Mouse (Mus musculus) liver, postnatal 0 days (tissue): ENCODE data around the gene Trpc6. TPM values are rescaled to one million over a fixed set of nuclear protein-coding genes. Genes with fewer than 3 reads are reported as not detected.
A peak's percentile ranks its signal among the peaks of the same experiment; 100 is the strongest.

Experiments
- ATAC-seq: fragments of 200-750 bp; cut with Nextera tagmentation; 2 replicates; pipeline ENCODE4 v1.8.0; 2017; ENCODE audit warnings: mild to moderate bottlenecking, moderate library complexity
- DNase-seq: peaks from one replicate; pipeline ENCODE4 v3.0.0-alpha.2; 2016
- H3K27ac ChIP-seq: fragments of 300-500 bp; sonication (generic); 2 replicates; pipeline ENCODE4 v1.5.1; 2014; ENCODE audit warnings: antibody characterized with exemption, moderate library complexity, mild to moderate bottlenecking, low read depth
- H3K27me3 ChIP-seq: fragments of 300-500 bp; sonication (generic); 2 replicates; pipeline ENCODE4 v1.6.1; 2014; ENCODE audit warnings: low read length, control low read depth, mixed read lengths; ENCODE audit not compliant: insufficient read depth
- H3K36me3 ChIP-seq: fragments of 300-500 bp; sonication (generic); replicated peaks from 2 replicates; pipeline ENCODE4 v1.6.1; 2014; ENCODE audit warnings: mild to moderate bottlenecking, control low read depth, low read length, moderate library complexity, mixed read lengths; ENCODE audit not compliant: insufficient read depth
- H3K4me1 ChIP-seq: fragments of 300-500 bp; sonication (generic); 2 replicates; pipeline ENCODE4 v1.6.1; 2014; ENCODE audit warnings: antibody characterized with exemption, mild to moderate bottlenecking, control low read depth; ENCODE audit not compliant: insufficient read depth
- H3K4me2 ChIP-seq: fragments of 300-500 bp; sonication (generic); 2 replicates; pipeline ENCODE4 v1.6.1; 2014; ENCODE audit warnings: low read depth, mild to moderate bottlenecking, low read length, moderate library complexity, mixed read lengths
- H3K4me3 ChIP-seq: fragments of 300-500 bp; sonication (generic); 2 replicates; pipeline ENCODE4 v1.5.1; 2014; ENCODE audit warnings: low read depth, low read length
- H3K9ac ChIP-seq: fragments of 300-500 bp; sonication (generic); replicated peaks from 2 replicates; pipeline ENCODE4 v1.6.1; 2014; ENCODE audit warnings: mild to moderate bottlenecking, moderate library complexity
- H3K9me3 ChIP-seq: fragments of 300-500 bp; sonication (generic); 2 replicates; pipeline ENCODE4 v1.6.1; 2016; ENCODE audit warnings: mild to moderate bottlenecking, control low read depth, low read length, mixed read lengths
- CTCF ChIP-seq: sonication (generic); IDR thresholded peaks from 2 replicates; pipeline ENCODE4 v1.5.1; 2016; ENCODE audit warnings: antibody characterized with exemption, low read depth
- EP300 ChIP-seq: IDR thresholded peaks from 2 replicates; pipeline ENCODE4 v1.6.1; 2016; ENCODE audit warnings: antibody characterized with exemption, low read depth, mild to moderate bottlenecking
- WGBS: fragments of 180-500 bp; shearing (Covaris S2); extraction: QIAGEN DNeasy Blood & Tissue Kit; methylation state at CpG from one replicate; pipeline ENCODE4 v1.1.7; 2014; ENCODE audit not compliant: insufficient replicate concordance; 5-methylcytosine and 5-hydroxymethylcytosine counted together
- polyA plus RNA-seq: library from polyadenylated mRNA; unstranded; fragments of >200 nt; fragmentation: Nextera tagmentation; extraction: Ambion mirVana; gene quantifications from 2 replicates; pipeline ENCODE4 v1.2.1, GENCODE M21; 2015

The Trpc6 gene
- polyA plus RNA-seq, 1 experiment from 2014 or later = 2.0 TPM

DNA sequence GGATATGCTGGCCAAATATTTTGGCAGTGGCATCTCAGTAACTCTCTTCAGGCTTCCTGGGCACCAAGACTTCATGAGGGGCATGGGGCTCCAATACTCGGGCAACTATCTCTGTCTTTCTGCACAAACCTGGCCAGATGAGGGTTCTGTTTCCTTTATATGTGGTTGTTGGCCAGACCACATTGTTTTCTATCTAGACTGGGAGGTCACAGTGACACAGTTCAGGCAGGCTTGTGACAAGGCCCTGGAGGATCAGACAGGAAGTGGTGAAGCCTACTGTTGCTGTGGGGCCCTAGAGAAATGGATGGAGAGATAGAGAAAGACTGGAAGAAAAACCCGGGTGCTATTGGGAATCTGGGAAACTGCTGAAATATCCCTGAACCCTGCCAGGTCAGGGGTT lies 149.2 kb downstream of the Trpc6 start:
- Histone ChIP-seq H3K4me2 (no peak overlapping the region), H3K4me1 (no peaks in the 10 kb centered on the region), H3K9ac (no peak overlapping the region), H3K9me3 (no peaks in the 10 kb centered on the region), H3K4me3 (no peak overlapping the region), H3K27ac (no peak overlapping the region), H3K36me3 (no peaks in the 10 kb centered on the region), H3K27me3 (no peaks in the 10 kb centered on the region)
- DNase-seq = no peak
- 28% methylated on average over 2 of the region's 2 CpGs for WGBS
- ATAC-seq = no peak
- TF ChIP-seq CTCF = no peak
- TF ChIP-seq EP300 = no peak

DNA sequence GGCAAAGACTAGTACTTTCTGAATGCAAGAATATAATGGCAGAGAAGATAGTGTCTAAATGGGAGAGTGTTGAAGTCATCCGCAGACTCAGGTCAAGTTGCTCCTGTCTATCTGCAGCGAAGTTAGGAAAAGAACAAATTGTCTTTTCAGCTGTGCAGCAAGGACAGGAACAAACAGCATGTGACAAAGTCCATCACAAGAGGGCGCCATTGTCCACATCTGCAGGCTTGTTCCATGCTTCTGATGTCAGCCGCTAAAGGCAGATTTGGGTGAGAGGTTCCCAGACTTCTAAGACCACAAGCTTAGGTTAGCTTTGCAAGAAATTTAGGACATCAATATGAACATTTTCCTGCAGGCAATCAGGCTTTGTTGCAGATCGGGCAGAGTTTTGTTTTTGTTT lies 156.7 kb downstream of the Trpc6 start:
- no peak overlapping the region for H3K27ac ChIP-seq
- H3K36me3 ChIP-seq = no peaks in the 10 kb centered on the region
- TF ChIP-seq CTCF (peak; percentile 82), EP300 (no peak)
- DNase-seq (peak; percentile 77), ATAC-seq (no peak)
- H3K4me2 ChIP-seq = no peak overlapping the region
- WGBS = 25% methylated on average over 5 of the region's 5 CpGs
- no peaks in the 10 kb centered on the region for H3K4me1 ChIP-seq
- no peaks in the 10 kb centered on the region for H3K27me3 ChIP-seq
- H3K4me3 ChIP-seq = no peak overlapping the region
- H3K9ac ChIP-seq = no peak overlapping the region
- no peaks in the 10 kb centered on the region for H3K9me3 ChIP-seq

DNA sequence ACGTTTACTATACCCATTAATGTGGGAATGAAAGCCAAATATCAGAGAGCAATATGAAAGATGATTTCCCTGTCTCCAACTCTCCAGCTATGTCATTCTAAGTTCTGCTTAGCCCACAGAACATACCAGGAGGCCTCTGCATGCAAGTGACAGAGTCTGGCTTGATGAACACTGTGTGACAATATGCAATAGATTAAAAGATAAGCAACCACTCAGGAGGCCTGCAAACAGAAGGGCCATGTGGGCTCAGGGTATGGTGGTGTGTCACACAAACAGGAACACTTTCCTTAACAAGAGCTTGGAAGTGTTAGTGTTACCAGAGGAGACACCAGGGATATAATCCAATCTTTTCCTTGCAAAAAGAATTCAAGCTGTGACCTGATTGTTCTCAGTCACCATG lies 159.6 kb downstream of the Trpc6 start:
- no peak for ATAC-seq
- TF ChIP-seq EP300 = no peak
- TF ChIP-seq CTCF = no peak
- Histone ChIP-seq H3K4me3 (no peak overlapping the region), H3K4me1 (no peaks in the 10 kb centered on the region), H3K27me3 (no peaks in the 10 kb centered on the region), H3K9me3 (no peaks in the 10 kb centered on the region), H3K4me2 (no peak overlapping the region), H3K9ac (no peak overlapping the region), H3K27ac (no peak overlapping the region), H3K36me3 (no peaks in the 10 kb centered on the region)
- no peak for DNase-seq
- WGBS = 64% methylated on average over 1 of the region's 1 CpGs

DNA sequence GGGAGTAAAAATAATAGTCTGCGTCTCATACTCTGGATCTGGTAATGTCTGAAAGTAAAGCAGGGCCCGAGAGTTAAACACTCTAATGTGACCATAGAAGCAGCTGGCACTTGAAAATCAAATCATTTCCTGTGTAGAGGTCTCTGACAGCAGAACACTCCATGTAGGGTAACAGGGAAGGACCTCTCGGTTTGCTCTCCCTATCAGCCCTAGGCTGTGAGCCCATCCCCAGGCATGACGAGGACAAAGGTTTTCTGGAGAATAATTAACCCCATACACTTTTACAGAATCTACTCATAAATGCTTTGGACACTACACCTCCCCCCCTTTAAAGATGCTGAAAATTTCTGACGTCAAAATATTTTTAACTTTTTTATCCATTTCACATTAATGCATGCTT lies 160.0 kb downstream of the Trpc6 start:
- no peaks in the 10 kb centered on the region for H3K27me3 ChIP-seq
- H3K36me3 ChIP-seq = no peaks in the 10 kb centered on the region
- WGBS = 51% methylated on average over 5 of the region's 5 CpGs
- ATAC-seq (no peak), DNase-seq (no peak)
- no peaks in the 10 kb centered on the region for H3K9me3 ChIP-seq
- no peaks in the 10 kb centered on the region for H3K4me1 ChIP-seq
- no peak overlapping the region for H3K9ac ChIP-seq
- H3K27ac ChIP-seq = no peak overlapping the region
- H3K4me3 ChIP-seq = no peak overlapping the region
- TF ChIP-seq EP300 = no peak
- no peak for TF ChIP-seq CTCF
- no peak overlapping the region for H3K4me2 ChIP-seq

DNA sequence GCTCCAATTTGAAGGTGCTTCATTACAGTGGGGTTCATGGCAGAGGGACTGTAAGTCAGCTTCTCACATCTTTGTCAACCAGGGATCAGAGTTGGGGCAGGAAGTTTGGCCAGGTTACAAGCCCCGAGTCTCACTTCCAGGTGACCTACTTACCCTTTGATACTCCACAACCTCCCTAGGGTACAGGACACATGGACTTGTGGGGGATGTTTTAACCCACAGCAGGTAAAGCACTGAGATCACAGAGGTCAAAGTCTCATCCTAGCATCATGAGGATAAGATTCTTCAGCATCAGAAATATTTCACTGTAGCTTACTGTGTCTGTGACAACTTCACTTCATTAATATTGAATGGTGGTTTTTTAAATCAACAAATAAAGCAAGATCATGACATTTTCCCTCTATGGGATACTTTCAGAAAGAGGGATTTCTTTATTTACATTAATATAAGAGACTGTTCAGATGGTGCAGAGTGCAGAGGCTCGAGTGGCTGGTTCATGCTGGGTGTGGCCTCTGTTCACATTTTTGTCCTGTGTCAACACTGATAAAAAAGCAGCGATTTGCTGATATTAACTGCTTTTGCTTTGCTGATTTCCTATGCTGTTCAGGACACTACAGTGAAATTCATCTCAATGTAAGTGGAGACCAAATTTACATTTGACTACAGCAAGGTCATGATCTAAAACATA lies 166.3 kb downstream of the Trpc6 start:
- 42% methylated on average over 3 of the region's 3 CpGs for WGBS
- H3K9me3 ChIP-seq = no peaks in the 10 kb centered on the region
- H3K27me3 ChIP-seq = no peaks in the 10 kb centered on the region
- H3K9ac ChIP-seq = no peak overlapping the region
- no peak overlapping the region for H3K4me2 ChIP-seq
- DNase-seq (no peak), ATAC-seq (no peak)
- H3K27ac ChIP-seq = no peak overlapping the region
- H3K4me1 ChIP-seq = no peaks in the 10 kb centered on the region
- no peak overlapping the region for H3K4me3 ChIP-seq
- no peaks in the 10 kb centered on the region for H3K36me3 ChIP-seq
- TF ChIP-seq CTCF (no peak), EP300 (no peak)

DNA sequence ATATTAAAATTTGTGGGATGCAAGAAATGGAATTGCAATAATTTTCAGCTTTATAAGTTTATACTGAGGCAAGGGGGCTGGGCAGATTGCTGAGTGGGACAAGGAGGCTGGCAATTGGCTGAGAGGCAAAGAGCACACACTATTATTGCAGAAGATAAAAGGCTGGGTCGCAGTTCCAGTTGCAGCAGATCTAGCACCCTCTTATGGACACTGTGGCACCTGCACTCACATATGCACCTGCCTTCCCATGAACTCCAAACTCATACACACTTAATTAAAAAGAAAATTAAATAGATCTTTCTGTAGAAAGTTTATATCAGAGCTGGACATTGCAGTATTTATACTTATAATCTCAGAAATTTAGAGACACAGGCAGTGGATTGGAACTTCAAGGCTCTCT lies 175.1 kb downstream of the Trpc6 start:
- H3K4me2 ChIP-seq = no peak overlapping the region
- no peaks in the 10 kb centered on the region for H3K9me3 ChIP-seq
- H3K27ac ChIP-seq = no peak overlapping the region
- H3K9ac ChIP-seq = no peak overlapping the region
- no peak overlapping the region for H3K4me3 ChIP-seq
- no peak for ATAC-seq
- WGBS = 46% methylated on average over 1 of the region's 1 CpGs
- no peaks in the 10 kb centered on the region for H3K27me3 ChIP-seq
- no peak for DNase-seq
- TF ChIP-seq CTCF (0 out of 2 replicates have a peak, but pooled peaks have one; percentile 14), EP300 (no peak)
- no peaks in the 10 kb centered on the region for H3K36me3 ChIP-seq
- H3K4me1 ChIP-seq = no peaks in the 10 kb centered on the region

DNA sequence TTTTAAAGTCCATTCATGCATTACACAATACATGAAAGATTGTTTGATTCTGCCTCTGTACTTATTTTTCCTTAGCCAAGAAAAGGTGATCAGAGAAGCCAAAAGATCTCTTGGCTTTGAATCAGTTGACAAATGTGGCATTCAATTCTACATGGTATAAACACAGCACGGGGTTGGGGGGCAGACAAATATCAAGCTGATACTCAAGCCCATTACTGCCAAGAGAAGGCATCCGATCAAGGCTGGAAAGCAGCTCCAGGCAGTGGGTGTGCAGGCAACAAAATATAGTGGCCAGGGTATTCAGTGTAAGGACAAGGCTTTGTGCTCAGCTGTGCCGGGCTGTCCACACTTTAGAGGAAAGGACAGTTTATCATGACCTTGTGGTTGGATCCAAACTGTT lies 185.1 kb downstream of the Trpc6 start:
- ATAC-seq = no peak
- no peak overlapping the region for H3K4me3 ChIP-seq
- H3K4me2 ChIP-seq = no peak overlapping the region
- H3K27ac ChIP-seq = no peak overlapping the region
- H3K9ac ChIP-seq = no peak overlapping the region
- 75% methylated on average over 3 of the region's 3 CpGs for WGBS
- DNase-seq = no peak
- no peaks in the 10 kb centered on the region for H3K27me3 ChIP-seq
- no peaks in the 10 kb centered on the region for H3K36me3 ChIP-seq
- TF ChIP-seq EP300 (no peak), CTCF (no peak)
- no peaks in the 10 kb centered on the region for H3K4me1 ChIP-seq
- H3K9me3 ChIP-seq = no peaks in the 10 kb centered on the region
